Mouse (Mus musculus): ENCODE data around the gene Ces2e. TPM values are rescaled to one million over a fixed set of nuclear protein-coding genes. Genes with fewer than 3 reads are reported as not detected.
"Not testable (repeated sequence)": the region's sequence is repeated elsewhere in the genome, so short reads cannot be mapped to it uniquely, and the experiment has no call there.

Gene Ces2e
- total RNA-seq (2022) = 1 to 10 TPM; 2.1 to 6.6 (median 4.9) TPM

GRCm38 (mm10) chr8:104925972-104926596 is at the start of gene Ces2e:
Gene Ces2e (plus strand): TSS chr8:104926260.
- DNase-seq = no peak

GRCm38 (mm10) chr8:104886223-104886926 is 39.7 kb upstream of the Ces2e start:
- DNase-seq = not testable (repeated sequence)

GRCm38 (mm10) chr8:104901746-104902145 is 24.3 kb upstream of the Ces2e start:
- no peak for DNase-seq

- no peak for DNase-seq
Observed at GRCm38 (mm10) chr8:104907111-104907510, 18.9 kb upstream of the Ces2e start.

- peak; percentile 12 for DNase-seq
Observed at GRCm38 (mm10) chr8:104909021-104909420, 17.0 kb upstream of the Ces2e start.

- not testable (repeated sequence) for DNase-seq
Observed at GRCm38 (mm10) chr8:104909651-104910050, 16.4 kb upstream of the Ces2e start.

GRCm38 (mm10) chr8:104927301-104927700 is 1.2 kb downstream of the Ces2e start:
- DNase-seq = no peak

- no peak for DNase-seq
Observed at GRCm38 (mm10) chr8:104944665-104945064, 18.6 kb downstream of the Ces2e start.

- no peak for DNase-seq
Observed at GRCm38 (mm10) chr8:104947056-104947455, 21.0 kb downstream of the Ces2e start, which contains the start of gene Ces2f. Gene Ces2f (plus strand): TSS chr8:104947356.

GRCm38 (mm10) chr8:104949031-104949430 is 23.0 kb downstream of the Ces2e start:
- no peak for DNase-seq

- no peak for DNase-seq
Observed at GRCm38 (mm10) chr8:104961537-104961961, 35.5 kb downstream of the Ces2e start, which contains the start of gene Ces2g. Gene Ces2g (plus strand): TSS chr8:104961718.

- no peak for DNase-seq
Observed at GRCm38 (mm10) chr8:104962229-104962901, 36.3 kb downstream of the Ces2e start.

- DNase-seq = no peak
Observed at GRCm38 (mm10) chr8:104963375-104963894, 37.4 kb downstream of the Ces2e start.

GRCm38 (mm10) chr8:104984126-104984525 is 58.1 kb downstream of the Ces2e start:
- no peak for DNase-seq

Other genes starting within 250 kb of the Ces2e start
- under 1 TPM in 1 of 4 experiments, not detected in 3; 0.17 TPM for gene Ces2a, start 192.3 kb upstream of the Ces2e start, total RNA-seq (2022)
- under 1 TPM; 0.10 to 0.70 (median 0.42) TPM for gene Ces2b, start 94.7 kb upstream of the Ces2e start, total RNA-seq (2022)
- gene Ces2c, start 79.2 kb upstream of the Ces2e start, total RNA-seq (2022) = not detected
- gene Ces2f, start 21.1 kb downstream of the Ces2e start, total RNA-seq (2022) = not detected
- 1 to 10 TPM; 2.7 to 3.9 (median 3.4) TPM for gene Ces2g, start 35.5 kb downstream of the Ces2e start, total RNA-seq (2022)
- gene Ces2h, start 74.6 kb downstream of the Ces2e start, total RNA-seq (2022) = not detected
- 1 to 10 TPM in 1 of 4 experiments, not detected in 3; 1.6 TPM for gene Ces3a, start 122.3 kb downstream of the Ces2e start, total RNA-seq (2022)
- under 1 TPM in 1 of 4 experiments, not detected in 3; 0.73 TPM for gene Ces3b, start 157.5 kb downstream of the Ces2e start, total RNA-seq (2022)
- under 1 TPM in 2 of 4 experiments, not detected in 2; 0.16 to 0.24 TPM for gene Ces4a, start 205.5 kb downstream of the Ces2e start, total RNA-seq (2022)
- 100 to 1,000 TPM in 2 of 4 experiments, 10 to 100 TPM in 2; 71.5 to 127 (median 93.2) TPM for gene Cbfb, start 244.4 kb downstream of the Ces2e start, total RNA-seq (2022)